Mouse (Mus musculus): ENCODE measurements at regions not wholly inside any gene's neighbourhood (a gene's known extent, or its start where the extent isn't known, plus 50 kb on each side); places are given as distances from the start of the nearest gene placed in this dataset.

DNA sequence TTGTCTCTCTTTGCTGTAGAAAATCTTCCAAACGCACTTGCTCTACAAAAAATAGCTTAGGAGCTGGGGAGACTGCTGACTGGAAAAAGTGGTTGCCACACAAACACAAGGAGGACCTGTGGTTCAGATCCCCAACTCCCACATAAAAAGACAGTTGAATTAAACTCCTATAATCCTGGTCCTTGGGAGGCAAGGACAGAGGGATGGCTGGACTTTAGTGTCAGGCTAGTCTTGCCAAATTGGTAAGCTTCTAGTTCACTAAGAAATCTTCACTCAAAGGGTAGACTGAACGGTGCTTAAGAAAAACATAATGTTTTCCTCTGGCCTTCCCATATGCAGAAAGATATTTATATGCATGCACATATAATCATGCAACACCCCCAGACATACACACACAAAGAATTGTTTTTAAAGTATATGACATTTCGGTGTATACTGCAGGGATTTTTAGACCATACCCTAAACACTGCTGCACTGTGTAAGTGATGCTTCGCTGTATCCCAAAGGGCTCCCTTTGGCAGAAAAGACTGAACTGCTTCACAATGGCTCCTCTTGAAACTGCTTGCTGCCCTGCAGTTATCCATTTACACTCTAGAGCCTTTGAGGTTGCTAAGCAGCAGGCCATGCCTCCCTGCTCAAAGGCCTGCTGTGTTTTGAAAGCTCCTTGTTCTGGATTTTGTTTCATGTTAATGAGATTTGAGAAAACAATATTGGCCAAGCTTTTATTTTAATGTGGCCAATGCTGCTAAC, 1299.3 kb downstream of the Zfp704 start:
- Histone ChIP-seq H3K27me3 (replicated peaks; ENCODE audit: control insufficient read depth, insufficient read depth, low read length) (no peaks in the 10 kb centered on the region), H3K4me2 (no peak overlapping the region), H3K36me3 (ENCODE audit: control insufficient read depth, insufficient read depth, low read length) (no peaks in the 10 kb centered on the region), H3K4me1 (replicated peaks; ENCODE audit: control insufficient read depth, insufficient read depth, low read length) (no peaks in the 10 kb centered on the region), H3K9ac (ENCODE audit: low read depth, low read length) (no peak overlapping the region), H3K9me3 (ENCODE audit: control insufficient read depth, low read length) (no peaks in the 10 kb centered on the region), H3K4me3 (ENCODE audit: low read depth, low read length) (no peak overlapping the region), H3K27ac (ENCODE audit: low read depth, low read length) (no peak overlapping the region)
- ATAC-seq (replicated peaks; ENCODE audit: low FRiP score), result no peak
- 69% methylated on average over 4 of the region's 4 CpGs for WGBS
- no peak for DNase-seq (ENCODE audit: low spot score)

DNA sequence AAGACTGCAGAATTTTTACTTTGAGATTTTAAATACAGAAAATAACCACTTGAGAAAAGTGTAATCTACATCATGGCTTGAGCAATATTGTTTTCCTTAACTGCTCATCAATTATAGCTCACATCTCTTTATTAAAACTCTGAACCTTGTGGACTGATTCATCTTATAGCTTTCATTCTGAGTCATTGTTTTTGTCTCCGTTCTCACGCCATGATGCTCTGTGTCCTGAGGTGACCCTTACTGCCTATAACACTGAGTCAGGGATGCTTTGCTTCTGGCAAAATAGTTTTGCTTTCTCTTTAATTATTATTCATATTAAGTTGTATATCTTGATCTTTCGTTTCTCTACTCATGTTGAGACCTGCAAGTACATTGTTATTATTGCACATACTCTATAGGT, 1302.6 kb downstream of the Zfp704 start:
- ATAC-seq (replicated peaks; ENCODE audit: low FRiP score), result no peak
- Histone ChIP-seq H3K9ac (ENCODE audit: low read depth, low read length) (no peak overlapping the region), H3K27ac (ENCODE audit: low read depth, low read length) (no peak overlapping the region), H3K4me2 (no peak overlapping the region), H3K4me1 (replicated peaks; ENCODE audit: control insufficient read depth, insufficient read depth, low read length) (no peaks in the 10 kb centered on the region), H3K9me3 (ENCODE audit: control insufficient read depth, low read length) (no peaks in the 10 kb centered on the region), H3K27me3 (replicated peaks; ENCODE audit: control insufficient read depth, insufficient read depth, low read length) (no peaks in the 10 kb centered on the region), H3K36me3 (ENCODE audit: control insufficient read depth, insufficient read depth, low read length) (no peaks in the 10 kb centered on the region), H3K4me3 (ENCODE audit: low read depth, low read length) (no peak overlapping the region)
- WGBS, result 68% methylated on average over 3 of the region's 3 CpGs
- DNase-seq (ENCODE audit: low spot score), result no peak

DNA sequence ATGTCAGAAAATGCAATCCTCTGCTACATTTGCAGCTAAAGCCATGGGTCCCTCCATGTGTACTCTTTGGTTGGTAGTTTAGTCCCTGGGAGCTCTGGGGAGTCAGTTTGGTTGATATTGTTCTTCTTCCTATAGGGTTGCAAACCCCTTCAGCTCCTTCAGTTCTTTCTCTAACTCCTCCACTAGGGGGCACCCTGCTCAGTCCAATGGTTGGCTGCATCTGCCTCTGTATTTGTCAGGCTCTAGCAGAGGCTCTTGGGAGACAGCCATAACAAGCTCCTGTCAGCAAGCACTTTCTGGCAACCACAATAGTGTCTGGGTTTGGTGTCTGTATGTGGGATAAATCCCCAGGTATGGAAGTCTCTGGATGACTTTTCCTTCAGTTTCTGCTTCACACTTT, 1305.1 kb downstream of the Zfp704 start:
- DNase-seq (ENCODE audit: low spot score) (no peak), ATAC-seq (replicated peaks; ENCODE audit: low FRiP score) (no peak)
- no peaks in the 10 kb centered on the region for H3K27me3 ChIP-seq (replicated peaks; ENCODE audit: control insufficient read depth, insufficient read depth, low read length)
- no peak overlapping the region for H3K4me3 ChIP-seq (ENCODE audit: low read depth, low read length)
- no peak overlapping the region for H3K9ac ChIP-seq (ENCODE audit: low read depth, low read length)
- H3K4me2 ChIP-seq, result no peak overlapping the region
- no peaks in the 10 kb centered on the region for H3K36me3 ChIP-seq (ENCODE audit: control insufficient read depth, insufficient read depth, low read length)
- no peaks in the 10 kb centered on the region for H3K9me3 ChIP-seq (ENCODE audit: control insufficient read depth, low read length)
- H3K27ac ChIP-seq (ENCODE audit: low read depth, low read length), result no peak overlapping the region
- H3K4me1 ChIP-seq (replicated peaks; ENCODE audit: control insufficient read depth, insufficient read depth, low read length), result no peaks in the 10 kb centered on the region

DNA sequence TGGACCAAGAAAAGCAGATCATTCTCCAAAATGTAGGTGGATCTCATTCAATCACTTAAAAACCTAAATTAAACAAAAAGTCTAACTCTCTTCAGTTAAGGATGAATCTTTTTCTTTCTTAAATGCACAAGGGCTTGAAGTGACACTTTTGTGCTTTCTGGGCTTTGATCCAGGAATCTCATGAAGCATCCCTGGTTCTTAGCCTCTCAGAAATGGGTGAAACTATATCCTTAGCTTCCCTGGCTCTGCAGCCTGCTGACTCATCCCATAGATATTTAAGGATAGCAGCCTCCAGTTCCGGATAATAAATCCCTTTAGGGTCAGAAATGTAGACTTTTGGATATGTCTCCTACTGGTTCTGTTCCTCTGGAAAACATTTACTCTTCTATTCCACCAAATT, 1316.8 kb downstream of the Zfp704 start:
- no peak overlapping the region for H3K27ac ChIP-seq (ENCODE audit: low read depth, low read length)
- WGBS, result 68% methylated on average over 1 of the region's 1 CpGs
- no peaks in the 10 kb centered on the region for H3K27me3 ChIP-seq (replicated peaks; ENCODE audit: control insufficient read depth, insufficient read depth, low read length)
- H3K36me3 ChIP-seq (ENCODE audit: control insufficient read depth, insufficient read depth, low read length), result no peaks in the 10 kb centered on the region
- H3K4me2 ChIP-seq, result no peak overlapping the region
- ATAC-seq (replicated peaks; ENCODE audit: low FRiP score) (no peak), DNase-seq (ENCODE audit: low spot score) (no peak)
- no peak overlapping the region for H3K9ac ChIP-seq (ENCODE audit: low read depth, low read length)
- no peaks in the 10 kb centered on the region for H3K4me1 ChIP-seq (replicated peaks; ENCODE audit: control insufficient read depth, insufficient read depth, low read length)
- no peaks in the 10 kb centered on the region for H3K9me3 ChIP-seq (ENCODE audit: control insufficient read depth, low read length)
- H3K4me3 ChIP-seq (ENCODE audit: low read depth, low read length), result no peak overlapping the region

DNA sequence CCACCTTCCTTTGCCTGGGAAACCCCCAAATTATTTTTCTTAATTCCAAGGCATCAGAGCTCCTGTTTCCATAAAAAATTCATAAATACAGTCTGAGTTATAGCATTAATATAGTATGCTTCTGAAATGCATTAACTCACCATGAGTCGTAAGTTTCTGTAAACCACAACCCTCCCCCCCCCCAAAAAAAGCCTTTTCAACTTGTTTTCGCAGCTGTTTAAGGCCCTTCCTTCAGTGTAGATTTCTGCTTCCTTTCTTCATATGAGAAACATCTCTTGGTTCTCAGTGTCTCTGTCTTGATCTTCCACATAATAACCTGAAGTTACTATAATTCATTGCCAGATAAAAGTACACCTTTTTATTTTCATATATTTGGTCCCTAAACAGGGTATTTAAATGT, 1320.3 kb downstream of the Zfp704 start:
- ATAC-seq (replicated peaks; ENCODE audit: low FRiP score) (no peak), DNase-seq (ENCODE audit: low spot score) (no peak)
- H3K36me3 ChIP-seq (ENCODE audit: control insufficient read depth, insufficient read depth, low read length), result no peaks in the 10 kb centered on the region
- no peak overlapping the region for H3K4me2 ChIP-seq
- no peak overlapping the region for H3K4me3 ChIP-seq (ENCODE audit: low read depth, low read length)
- no peak overlapping the region for H3K9ac ChIP-seq (ENCODE audit: low read depth, low read length)
- H3K27me3 ChIP-seq (replicated peaks; ENCODE audit: control insufficient read depth, insufficient read depth, low read length), result no peaks in the 10 kb centered on the region
- WGBS, result 78% methylated on average over 2 of the region's 2 CpGs
- no peaks in the 10 kb centered on the region for H3K9me3 ChIP-seq (ENCODE audit: control insufficient read depth, low read length)
- H3K27ac ChIP-seq (ENCODE audit: low read depth, low read length), result no peak overlapping the region
- H3K4me1 ChIP-seq (replicated peaks; ENCODE audit: control insufficient read depth, insufficient read depth, low read length), result no peaks in the 10 kb centered on the region

DNA sequence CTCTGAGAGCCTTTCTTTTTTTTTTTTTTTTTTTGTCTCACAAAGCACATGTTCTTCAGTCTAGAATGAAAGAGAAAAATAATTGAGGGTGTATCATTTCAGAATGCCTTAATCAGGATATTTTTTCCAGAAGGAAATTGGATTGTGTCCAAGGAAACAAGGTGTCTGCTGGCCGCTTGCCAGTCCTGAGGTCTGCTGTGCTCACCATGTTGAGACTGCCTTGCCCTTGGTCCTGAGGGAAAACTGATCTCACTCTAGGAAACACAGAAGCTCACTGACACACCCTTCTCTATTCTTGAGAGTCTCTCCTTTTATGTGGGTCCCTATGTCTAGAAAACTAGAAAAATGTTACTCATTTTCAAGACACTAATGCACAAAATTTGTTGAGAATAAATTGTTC, 1321.4 kb downstream of the Zfp704 start:
- no peaks in the 10 kb centered on the region for H3K27me3 ChIP-seq (replicated peaks; ENCODE audit: control insufficient read depth, insufficient read depth, low read length)
- 75% methylated on average over 1 of the region's 1 CpGs for WGBS
- H3K4me1 ChIP-seq (replicated peaks; ENCODE audit: control insufficient read depth, insufficient read depth, low read length), result no peaks in the 10 kb centered on the region
- no peak overlapping the region for H3K4me3 ChIP-seq (ENCODE audit: low read depth, low read length)
- no peaks in the 10 kb centered on the region for H3K9me3 ChIP-seq (ENCODE audit: control insufficient read depth, low read length)
- no peak overlapping the region for H3K9ac ChIP-seq (ENCODE audit: low read depth, low read length)
- no peaks in the 10 kb centered on the region for H3K36me3 ChIP-seq (ENCODE audit: control insufficient read depth, insufficient read depth, low read length)
- H3K27ac ChIP-seq (ENCODE audit: low read depth, low read length), result no peak overlapping the region
- DNase-seq (ENCODE audit: low spot score) (no peak), ATAC-seq (replicated peaks; ENCODE audit: low FRiP score) (no peak)
- H3K4me2 ChIP-seq, result no peak overlapping the region

DNA sequence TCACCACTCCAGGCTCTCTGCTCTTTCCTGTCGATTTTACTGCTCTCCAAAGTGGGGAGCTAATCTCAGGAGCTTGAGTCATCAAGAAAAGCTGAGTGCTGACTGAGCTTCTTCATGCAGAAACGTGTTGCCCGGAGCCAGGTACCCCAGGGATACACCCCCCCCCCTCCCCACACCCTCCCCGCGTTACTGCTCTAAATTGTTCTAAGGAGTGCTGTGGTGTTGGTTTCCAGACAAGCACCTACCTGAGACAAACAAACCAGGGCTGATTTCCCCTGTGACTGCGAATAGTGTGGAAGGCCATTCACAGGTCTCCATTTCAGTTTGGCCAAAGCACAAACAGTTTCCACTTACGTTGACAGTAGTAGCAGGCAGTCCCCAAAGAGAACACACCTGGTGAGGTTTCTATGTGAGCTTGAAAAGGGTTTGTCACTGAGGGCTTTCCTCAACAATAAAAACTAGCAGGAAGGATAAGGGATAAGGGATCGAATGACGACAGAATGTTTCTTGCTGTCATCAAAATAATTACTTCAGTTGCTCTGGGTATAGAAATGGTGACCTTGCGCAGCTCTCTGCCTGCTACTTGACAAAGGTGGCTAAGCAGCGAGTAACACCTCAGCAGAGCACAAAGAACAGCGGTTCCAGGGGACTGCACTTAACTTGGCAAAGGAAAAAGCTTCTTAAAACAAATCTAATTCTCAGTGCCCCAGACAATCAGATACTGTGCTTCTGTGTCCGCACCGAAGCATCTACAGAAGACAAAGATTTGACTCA, 1325.0 kb downstream of the Zfp704 start:
- 69% methylated on average over 14 of the region's 14 CpGs for WGBS
- no peak overlapping the region for H3K4me2 ChIP-seq
- no peak overlapping the region for H3K27ac ChIP-seq (ENCODE audit: low read depth, low read length)
- no peaks in the 10 kb centered on the region for H3K4me1 ChIP-seq (replicated peaks; ENCODE audit: control insufficient read depth, insufficient read depth, low read length)
- ATAC-seq (replicated peaks; ENCODE audit: low FRiP score) (no peak), DNase-seq (ENCODE audit: low spot score) (no peak)
- H3K9ac ChIP-seq (ENCODE audit: low read depth, low read length), result no peak overlapping the region
- no peaks in the 10 kb centered on the region for H3K9me3 ChIP-seq (ENCODE audit: control insufficient read depth, low read length)
- no peaks in the 10 kb centered on the region for H3K27me3 ChIP-seq (replicated peaks; ENCODE audit: control insufficient read depth, insufficient read depth, low read length)
- no peak overlapping the region for H3K4me3 ChIP-seq (ENCODE audit: low read depth, low read length)
- no peaks in the 10 kb centered on the region for H3K36me3 ChIP-seq (ENCODE audit: control insufficient read depth, insufficient read depth, low read length)

DNA sequence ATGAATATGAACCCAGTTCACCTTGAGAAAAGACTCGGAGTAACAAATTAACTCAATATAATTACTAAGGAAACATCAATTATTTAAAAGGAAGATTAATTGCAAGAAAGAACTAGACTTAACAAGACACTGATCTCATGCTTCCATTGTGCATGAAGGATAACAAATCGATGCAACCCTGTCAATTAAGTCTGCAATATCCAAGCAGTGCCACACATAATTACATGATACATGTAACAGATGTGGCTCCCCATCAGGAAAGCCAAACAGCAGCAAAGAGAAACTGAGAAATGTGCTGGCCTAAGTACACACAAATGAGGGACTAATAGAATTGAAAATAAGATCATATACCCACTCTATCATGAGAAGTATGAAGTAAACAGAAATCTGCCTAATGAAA, 1327.5 kb downstream of the Zfp704 start:
- H3K4me1 ChIP-seq (replicated peaks; ENCODE audit: control insufficient read depth, insufficient read depth, low read length), result no peaks in the 10 kb centered on the region
- ATAC-seq (replicated peaks; ENCODE audit: low FRiP score) (no peak), DNase-seq (ENCODE audit: low spot score) (no peak)
- H3K27me3 ChIP-seq (replicated peaks; ENCODE audit: control insufficient read depth, insufficient read depth, low read length), result no peaks in the 10 kb centered on the region
- no peaks in the 10 kb centered on the region for H3K36me3 ChIP-seq (ENCODE audit: control insufficient read depth, insufficient read depth, low read length)
- no peak overlapping the region for H3K4me3 ChIP-seq (ENCODE audit: low read depth, low read length)
- H3K4me2 ChIP-seq, result no peak overlapping the region
- H3K9ac ChIP-seq (ENCODE audit: low read depth, low read length), result no peak overlapping the region
- no peaks in the 10 kb centered on the region for H3K9me3 ChIP-seq (ENCODE audit: control insufficient read depth, low read length)
- 74% methylated on average over 2 of the region's 2 CpGs for WGBS
- no peak overlapping the region for H3K27ac ChIP-seq (ENCODE audit: low read depth, low read length)

DNA sequence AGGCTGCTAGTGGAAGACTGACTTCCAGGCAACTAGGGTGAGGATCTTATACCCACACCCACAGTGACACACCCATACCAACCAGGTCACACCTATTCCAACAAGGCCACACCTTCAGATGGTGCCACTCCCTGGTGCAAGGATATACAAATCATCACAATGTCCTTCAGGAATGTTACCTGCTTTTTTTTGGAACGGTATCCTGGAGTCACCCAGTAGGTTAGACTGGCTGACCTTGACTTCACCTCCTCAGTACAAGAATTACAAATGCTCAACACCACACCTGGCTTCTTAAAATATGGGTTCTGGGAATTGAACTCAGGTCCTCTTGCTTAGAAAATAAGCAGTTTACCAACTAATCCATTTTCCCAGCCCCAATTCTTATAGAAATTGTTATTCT, 1333.2 kb downstream of the Zfp704 start:
- DNase-seq (ENCODE audit: low spot score), result no peak
- no peak overlapping the region for H3K4me2 ChIP-seq
- no peaks in the 10 kb centered on the region for H3K36me3 ChIP-seq (ENCODE audit: control insufficient read depth, insufficient read depth, low read length)
- H3K9ac ChIP-seq (ENCODE audit: low read depth, low read length), result no peak overlapping the region
- no peaks in the 10 kb centered on the region for H3K27me3 ChIP-seq (replicated peaks; ENCODE audit: control insufficient read depth, insufficient read depth, low read length)
- H3K27ac ChIP-seq (ENCODE audit: low read depth, low read length), result no peak overlapping the region
- no peaks in the 10 kb centered on the region for H3K9me3 ChIP-seq (ENCODE audit: control insufficient read depth, low read length)
- WGBS, result 45% methylated on average over 1 of the region's 1 CpGs
- no peak for ATAC-seq (replicated peaks; ENCODE audit: low FRiP score)
- no peak overlapping the region for H3K4me3 ChIP-seq (ENCODE audit: low read depth, low read length)
- no peaks in the 10 kb centered on the region for H3K4me1 ChIP-seq (replicated peaks; ENCODE audit: control insufficient read depth, insufficient read depth, low read length)
